Mouse (Mus musculus): ENCODE results near the gene Mpp2.

Gene Mpp2

DNA sequence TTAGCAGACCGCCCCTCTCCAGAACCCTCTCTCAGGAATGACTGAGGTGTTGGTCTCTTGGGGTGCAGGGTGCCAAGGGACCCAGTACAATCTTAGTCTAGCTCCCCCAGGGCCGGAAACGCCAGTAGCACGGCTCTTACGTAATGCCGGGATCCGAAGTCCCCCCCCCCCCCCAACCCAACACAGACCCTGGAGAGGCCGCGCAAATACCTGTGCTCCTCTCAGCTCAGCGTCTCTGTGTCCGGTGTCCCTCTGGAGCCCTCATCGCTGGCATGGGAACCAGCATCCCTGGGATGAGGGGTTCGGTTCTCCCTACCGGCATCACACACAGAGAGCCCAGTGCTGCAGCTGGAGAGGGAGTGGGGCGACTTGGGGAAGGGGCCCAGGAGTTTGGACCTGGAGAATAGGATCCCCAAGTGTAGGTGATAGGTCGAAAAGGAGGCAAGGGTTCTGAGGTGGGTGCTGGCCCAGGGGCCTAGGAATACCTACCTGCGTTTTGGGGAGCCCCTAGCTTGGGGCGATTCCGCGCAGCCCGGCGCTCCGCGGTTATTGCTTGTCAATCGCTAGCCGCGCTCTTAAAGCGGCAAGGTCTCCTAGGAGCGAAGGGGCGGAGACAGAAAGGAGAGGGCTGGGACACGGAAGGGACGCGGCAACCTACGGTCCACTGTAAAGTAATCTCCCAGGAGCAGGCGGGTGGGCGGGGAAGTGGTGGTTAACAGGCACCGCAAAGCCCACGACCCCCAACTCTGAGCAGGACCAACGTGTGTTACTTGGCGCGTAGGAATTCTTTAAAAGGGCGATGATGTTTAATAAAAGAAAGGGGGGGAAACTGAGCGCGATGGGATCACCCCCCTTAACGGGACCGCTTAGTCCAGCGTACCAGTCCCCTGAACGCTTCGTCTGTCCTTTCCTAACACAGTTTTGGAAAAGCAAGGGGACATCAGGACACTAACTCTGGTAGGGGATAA is at the start of gene Mpp2:
Gene Mpp2 (minus strand): TSS at position 585 of the 968 bp plus-strand sequence.
- no peak for DNase-seq (ENCODE audit: extremely low spot score, low read depth, low spot score)

DNA sequence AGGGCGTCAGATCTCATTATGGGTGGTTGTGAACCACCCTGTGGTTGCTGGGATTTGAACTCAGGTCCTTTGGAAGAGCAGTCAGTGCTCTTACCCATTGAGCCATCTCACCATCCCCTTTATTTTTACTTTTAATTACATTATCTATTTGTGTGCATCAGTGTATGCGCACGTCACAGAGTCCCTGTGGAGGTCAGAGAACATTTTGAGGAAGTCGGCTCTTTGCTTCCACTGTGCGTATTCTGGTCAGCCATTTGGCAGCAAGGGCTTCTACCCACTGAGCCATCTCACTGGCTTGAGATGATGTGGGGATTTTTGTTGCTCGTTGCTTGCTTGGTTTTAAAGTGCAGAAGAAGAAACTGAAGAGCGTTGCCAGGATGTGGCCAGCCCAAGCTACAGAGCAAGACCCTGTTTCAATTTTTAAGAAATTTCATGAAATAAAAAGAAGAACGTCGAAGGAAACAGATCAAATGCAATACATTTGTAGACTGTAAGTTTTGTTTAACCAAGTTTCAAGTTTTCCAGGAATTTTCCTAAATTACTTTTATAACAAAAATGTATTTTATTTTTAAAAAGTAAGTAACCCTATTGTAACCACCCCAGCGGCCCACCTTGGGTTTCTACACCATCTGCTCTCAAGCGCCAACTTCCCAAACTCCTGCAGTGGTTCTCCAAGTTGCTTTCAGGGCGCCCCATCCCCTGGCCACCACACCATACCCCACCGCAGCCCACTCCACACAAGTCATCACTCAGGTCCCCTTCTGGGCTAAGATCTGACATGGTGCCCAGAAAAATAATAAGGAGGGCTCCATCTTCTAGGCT is 49.5 kb upstream of the Mpp2 start:
- no peak for DNase-seq (ENCODE audit: extremely low spot score, low read depth, low spot score)

DNA sequence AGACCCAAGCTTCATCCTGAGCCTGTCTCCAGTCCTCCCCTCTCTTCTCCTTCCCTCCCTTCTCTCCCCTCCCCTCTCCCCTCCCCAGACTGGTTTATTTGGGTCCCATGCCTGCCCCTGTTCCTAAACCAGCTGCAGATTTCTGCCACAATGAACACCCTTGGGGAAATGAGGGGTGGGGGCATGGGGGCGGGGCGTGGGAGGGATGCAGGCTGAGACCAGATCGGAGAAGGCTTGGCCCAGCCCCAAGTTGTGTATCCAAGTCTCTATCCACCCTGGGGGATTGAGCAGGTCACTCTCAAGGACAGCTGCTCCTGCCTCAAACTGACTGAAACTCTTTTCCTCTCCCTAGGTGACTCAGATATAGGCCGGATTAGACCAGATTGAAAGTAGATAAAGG is 46.2 kb upstream of the Mpp2 start:
- DNase-seq (ENCODE audit: extremely low spot score, low read depth, low spot score), result no peak

DNA sequence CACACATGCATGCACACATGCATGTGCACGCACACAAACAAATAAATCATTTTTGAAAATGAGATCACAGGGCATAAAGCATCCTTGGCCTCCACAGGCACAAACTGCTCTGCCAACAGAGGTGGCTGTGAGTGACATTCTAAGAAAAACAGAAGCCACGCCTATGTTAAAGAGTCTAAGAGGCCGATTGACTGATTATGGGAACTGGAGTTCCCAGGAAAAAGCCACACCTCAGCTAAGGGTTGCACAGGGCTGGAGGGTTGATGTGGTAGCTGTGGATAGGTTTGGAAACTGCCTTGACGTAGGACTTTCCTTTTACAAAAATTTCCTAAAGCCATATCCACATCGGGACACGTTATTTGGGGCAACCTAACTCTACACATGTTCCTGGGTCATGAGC is 29.1 kb upstream of the Mpp2 start:
- no peak for DNase-seq (ENCODE audit: extremely low spot score, low read depth, low spot score)

DNA sequence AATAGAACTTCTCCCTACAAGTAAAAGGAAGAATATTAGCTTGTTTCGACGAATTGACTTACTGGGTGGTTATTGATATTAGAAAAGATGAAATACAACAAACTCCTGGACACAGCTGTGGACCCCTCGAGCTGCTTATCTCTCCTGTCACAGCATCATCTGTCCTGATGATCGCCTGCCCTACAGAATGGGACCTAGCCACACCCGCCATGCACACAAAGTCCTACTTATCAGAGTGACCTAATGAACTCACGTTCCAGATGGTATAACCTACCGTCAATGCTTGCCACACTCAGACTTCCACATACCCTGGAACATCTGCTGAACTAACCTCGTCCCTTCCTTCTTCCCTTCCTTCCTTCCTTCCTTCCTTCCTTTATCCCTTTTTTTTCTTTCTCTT is 27.9 kb upstream of the Mpp2 start:
- no peak for DNase-seq (ENCODE audit: extremely low spot score, low read depth, low spot score)

DNA sequence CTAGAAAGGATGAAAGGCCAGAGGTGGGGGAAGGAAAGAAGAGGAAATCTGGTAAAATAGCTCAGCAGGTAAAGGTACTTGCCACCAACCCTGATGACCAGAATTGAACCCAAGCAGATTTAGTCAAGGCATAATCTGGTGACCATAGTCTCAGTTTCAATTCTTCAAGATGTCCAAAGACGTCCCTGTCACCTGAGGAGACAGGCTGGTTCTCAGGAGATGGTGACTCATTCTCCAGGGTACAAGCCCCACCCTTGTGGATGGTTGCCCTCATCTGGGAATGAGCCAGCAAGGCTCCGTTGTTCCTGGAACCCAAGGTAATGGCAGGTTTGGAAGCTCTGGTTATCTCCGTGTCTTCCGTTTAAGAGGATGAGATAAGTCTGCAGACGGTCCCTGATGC is 23.3 kb upstream of the Mpp2 start:
- no peak for DNase-seq (ENCODE audit: extremely low spot score, low read depth, low spot score)

DNA sequence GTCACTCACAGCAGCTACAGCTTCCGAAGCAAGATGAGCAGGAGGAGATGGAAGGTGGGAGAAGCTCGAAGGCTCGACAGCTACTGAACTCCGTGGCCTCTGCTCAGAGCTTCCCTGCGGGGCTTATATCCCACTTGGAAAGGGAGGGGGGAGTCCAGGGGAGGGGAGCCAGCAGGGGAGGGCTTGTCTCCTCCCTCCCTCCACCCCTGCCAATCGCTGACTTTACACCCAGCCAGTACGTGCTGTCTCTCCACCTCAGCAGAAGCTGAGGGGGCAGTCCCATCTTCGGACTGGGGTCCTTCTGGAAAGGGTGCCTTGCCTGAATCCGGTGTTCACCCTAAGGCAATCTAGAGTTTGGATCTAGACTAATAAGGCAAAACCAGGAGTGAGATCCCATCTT is 19.4 kb upstream of the Mpp2 start, which contains the start of gene Pyy:
Gene Pyy (minus strand): TSS at position 101 of the 400 bp plus-strand sequence.
- no peak for DNase-seq (ENCODE audit: extremely low spot score, low read depth, low spot score)

DNA sequence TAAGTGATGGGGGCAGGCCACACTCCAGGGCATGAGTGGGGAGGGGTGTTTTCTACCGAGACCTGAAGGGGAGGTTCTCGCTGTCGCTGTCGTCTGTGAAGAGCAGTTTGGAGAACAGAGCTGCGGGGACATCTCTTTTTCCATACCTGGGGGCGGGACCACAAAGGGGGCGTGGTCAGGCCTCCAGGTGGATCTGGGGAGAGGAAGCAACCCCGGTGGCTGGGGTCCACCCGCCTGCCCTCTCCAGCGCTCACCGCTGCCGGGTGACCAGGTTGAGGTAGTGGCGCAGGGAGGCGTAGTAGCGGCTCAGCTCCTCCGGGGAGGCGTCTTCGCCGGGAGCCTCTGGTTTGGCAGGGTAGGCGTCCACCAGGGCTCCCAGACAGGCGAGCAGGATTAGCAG is 18.6 kb upstream of the Mpp2 start:
- no peak for DNase-seq (ENCODE audit: extremely low spot score, low read depth, low spot score)

DNA sequence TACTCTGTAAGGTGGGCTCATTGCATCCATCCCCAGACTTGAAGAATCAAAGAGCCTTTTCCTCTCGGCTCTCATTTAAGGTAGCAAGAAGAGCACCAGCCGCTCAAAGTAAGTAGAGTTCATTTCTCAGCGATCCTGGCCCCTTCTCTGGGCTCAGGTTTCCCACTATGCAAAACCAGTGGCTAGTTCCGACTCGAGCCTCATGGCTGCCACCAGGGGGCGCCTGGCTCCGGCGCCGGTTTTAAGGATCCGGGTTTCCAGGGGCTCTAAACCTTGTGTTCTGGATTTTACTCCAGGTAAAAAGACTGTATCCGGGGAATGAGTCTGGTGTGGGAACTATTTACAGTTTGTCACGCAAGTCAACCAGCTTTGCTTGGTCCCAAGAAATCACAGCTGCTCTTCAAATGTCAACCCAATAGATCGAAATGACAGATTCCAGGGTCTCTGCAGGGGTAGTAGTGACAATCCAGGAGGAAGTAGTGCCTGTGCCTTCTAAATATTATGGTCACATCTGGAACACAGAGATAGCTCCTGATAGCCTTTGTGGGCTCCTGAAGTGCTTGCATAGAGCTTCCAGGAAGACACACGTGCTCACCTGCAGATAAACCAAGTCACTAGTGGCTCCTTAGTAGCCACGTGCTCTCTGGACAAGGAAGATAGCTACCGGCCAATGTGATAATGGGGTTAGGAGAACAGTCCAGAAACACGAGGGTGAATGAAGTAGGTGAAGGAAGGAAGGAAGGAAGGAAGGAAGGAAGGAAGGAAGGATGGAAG is 14.4 kb upstream of the Mpp2 start:
- no peak for DNase-seq (ENCODE audit: extremely low spot score, low read depth, low spot score)

DNA sequence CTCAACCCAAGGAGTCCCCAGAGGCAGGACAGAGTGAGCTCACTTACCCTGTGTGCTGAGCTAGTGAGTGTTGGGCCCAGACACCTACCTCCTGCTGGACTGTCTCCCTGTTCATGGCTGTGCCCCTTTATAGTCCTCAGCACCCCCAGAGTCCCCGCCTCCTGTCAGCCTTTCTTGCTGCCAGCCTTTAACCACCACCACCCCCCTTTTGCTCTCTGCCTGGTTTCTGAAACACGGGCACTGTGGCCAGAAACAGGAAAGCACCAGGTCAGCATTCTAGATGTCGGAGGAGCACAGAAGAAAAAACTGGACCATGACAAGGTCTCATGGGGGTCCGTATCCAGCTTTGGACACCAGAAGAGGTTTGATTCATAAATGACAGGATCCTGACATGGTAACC is 12.9 kb upstream of the Mpp2 start, which contains the start of gene Ppy:
Gene Ppy (minus strand): TSS at position 101 of the 400 bp plus-strand sequence.
- no peak for DNase-seq (ENCODE audit: extremely low spot score, low read depth, low spot score)

DNA sequence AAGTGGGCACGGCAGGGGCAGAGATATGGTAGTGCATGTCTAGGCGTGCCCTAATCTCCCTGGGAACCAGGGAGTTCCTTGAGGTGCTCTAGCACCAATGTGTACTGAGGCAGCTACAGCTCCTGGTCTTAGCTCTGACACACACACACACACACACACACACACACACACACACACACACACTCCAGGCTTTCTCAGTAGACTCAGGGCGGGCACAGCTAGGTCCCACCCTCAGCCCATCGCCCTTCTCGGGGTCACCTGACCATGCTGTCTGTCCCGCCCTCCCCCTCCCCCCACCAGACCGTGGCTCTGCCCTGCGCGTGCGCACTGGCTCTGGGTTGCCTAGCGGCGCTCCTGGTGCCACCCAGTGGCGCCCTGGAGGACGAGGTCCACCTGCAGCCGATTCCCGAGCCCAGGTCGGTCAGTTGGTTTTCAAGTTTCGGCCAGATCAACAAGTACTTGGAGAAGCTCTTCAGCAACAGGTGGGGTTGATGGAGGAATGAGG is 8.6 kb upstream of the Mpp2 start:
- no peak for DNase-seq (ENCODE audit: extremely low spot score, low read depth, low spot score)

DNA sequence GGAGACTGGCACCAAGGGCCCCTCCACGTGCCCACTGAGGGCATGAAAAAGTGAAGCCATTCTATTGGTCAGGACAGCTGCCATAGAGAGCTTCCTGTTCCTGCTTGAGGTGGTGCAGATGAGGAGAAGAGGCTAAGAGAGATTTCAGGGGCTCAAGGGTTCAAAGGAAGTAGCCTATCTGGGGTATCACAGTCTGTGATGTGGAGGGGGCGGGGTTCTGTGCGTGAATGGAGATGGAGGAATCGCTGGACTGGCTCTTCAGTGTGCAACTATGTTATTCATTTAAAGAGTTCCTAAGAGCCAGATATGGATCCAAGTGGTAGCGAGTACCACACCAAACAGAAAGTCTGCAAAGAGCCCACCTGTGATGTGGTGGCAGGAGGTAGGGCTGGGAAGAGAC is 8.1 kb upstream of the Mpp2 start:
- DNase-seq (ENCODE audit: extremely low spot score, low read depth, low spot score), result no peak

DNA sequence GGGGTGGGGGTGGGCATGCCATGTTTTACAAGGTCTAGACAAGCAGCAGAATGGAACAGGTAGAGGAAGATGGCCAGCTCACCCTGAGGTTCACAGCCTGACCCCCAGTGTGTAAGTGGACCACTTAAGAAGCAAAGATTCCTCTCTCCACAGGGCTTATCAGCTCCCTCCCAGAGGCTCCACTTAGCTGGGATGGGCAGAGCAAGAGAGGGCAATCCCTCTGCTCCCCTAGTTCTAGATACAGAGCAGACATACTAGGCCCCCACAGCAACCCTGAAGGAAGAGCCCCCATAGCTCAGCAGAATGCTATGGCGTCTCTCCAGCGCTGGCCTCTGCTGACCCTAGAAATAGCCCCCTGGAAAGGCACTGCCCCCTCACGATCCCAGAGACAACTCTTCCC is 7.4 kb upstream of the Mpp2 start:
- no peak for DNase-seq (ENCODE audit: extremely low spot score, low read depth, low spot score)

DNA sequence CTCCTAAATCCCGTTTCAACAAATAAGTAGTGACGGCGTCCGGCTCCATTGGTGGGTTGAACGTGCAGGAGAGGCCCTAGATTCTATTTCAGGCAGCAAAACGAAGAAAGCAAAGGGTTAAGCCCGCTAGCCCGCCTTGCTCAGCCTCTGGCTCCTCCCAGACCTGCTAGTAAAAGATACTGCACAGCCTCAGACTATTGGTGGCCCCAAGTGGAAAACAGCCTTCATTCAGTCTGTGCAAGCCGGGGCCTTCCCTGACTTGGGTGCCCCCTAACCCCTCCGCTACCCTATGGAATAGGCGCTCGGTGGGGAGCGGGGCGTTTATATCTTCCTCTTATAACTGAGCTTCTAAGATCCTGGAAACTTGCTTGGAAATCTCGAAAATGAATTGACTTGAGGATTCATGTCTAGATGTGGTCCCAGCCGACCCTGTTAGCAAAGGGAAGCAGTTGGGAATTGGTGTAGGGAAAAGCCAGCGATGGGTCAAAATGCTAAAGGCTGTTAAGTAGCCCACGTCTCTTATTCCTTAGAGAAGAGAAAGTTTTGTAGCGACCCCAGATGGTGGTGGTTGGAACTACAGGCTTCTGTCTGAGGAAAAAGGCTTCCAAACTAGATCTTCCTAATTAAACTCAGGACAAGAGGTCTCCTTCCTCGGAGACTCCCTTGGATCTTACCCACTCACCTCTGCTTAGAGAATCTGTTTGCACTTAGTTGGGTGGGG is 933 bp upstream of the Mpp2 start:
- no peak for DNase-seq (ENCODE audit: extremely low spot score, low read depth, low spot score)

DNA sequence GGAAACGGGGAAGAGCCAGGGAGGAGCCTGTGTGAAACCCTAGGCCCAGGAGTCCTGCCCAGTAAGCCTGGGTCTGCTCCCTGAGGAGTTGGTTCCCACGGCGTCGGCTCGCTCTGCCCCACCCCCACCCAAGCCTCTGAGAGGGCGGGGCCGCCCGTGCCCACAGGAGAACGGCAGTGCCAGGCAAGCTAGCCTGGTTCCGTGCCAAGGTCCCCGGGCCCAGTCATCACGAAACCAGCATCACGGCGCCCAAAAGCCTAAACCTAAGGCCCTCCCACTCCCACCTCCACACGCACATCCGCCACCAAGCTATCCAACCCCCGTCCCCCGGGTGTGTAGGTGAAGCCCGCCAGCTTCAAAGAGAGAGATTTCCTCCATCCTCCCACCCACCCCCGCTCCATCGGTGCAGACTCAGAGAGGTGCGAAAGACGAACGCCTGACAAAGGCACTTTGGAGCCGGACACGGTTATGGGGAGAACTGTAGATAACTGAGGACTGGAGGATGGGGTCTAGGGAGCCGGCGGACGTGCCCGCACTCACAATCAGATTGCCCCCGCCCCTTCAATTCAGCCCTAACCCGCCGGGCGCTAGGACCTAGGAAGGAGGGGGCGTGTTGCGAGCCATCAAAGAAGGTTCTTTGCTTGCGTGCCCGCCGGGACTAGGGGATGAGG is 1.1 kb downstream of the Mpp2 start:
- DNase-seq (ENCODE audit: extremely low spot score, low read depth, low spot score), result no peak

DNA sequence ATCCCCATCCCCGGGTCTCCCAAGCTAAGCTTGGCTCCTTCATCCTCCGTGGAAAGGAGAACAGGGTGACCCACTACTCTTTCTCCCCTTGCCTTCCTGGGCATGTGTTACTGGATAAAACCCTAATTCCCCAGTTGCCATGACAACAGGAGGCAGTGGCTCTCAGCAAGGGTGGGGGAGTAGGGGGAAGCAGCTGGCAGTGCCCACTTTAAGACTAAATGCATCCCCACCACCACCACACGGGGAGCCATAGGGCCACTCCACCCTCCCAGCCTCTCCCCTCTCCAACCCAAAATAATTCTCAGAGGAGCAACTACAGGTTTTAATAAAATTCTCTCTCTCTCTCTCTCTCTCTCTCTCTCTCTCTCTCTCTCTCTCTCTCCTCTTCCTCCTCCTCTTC is 2.0 kb downstream of the Mpp2 start:
- no peak for DNase-seq (ENCODE audit: extremely low spot score, low read depth, low spot score)

DNA sequence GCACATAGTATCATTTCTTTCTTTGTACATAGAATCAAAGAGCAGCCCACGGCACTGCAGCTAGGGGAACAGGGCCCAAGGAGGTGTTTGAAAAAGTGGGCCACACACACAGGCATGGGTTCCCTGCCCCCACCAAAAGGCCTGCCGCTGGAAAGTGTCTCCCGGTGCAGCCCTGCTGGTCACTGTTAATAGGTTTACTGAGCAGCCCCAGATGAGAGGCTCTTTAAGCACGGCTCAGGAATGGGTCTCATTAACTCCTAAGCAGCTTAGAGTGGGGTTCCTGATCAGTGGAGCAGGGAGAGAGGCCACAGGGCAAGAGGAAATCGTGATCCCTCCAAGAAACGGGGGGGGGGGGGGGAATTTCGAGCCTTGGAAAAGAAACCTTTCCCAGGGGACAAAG is 4.2 kb downstream of the Mpp2 start:
- no peak for DNase-seq (ENCODE audit: extremely low spot score, low read depth, low spot score)

DNA sequence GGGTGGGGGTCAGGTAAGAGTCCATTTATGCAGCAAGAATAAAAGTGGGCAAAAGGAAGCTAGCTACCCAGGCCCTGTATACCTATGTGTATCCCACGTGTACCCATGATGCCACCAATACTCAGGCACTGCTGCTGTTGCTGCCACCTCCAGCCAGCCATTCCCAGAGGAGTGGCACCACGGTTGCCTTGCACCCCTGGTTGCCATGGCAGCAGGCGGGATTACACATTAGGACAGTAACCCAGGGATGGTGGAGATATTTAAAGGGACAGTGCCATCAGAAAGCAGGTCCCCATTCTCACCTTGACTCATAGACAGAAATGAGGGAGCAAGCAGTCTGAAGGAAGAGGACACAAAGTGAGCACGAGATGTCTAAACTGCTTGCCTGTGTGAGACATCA is 5.1 kb downstream of the Mpp2 start:
- DNase-seq (ENCODE audit: extremely low spot score, low read depth, low spot score), result no peak

DNA sequence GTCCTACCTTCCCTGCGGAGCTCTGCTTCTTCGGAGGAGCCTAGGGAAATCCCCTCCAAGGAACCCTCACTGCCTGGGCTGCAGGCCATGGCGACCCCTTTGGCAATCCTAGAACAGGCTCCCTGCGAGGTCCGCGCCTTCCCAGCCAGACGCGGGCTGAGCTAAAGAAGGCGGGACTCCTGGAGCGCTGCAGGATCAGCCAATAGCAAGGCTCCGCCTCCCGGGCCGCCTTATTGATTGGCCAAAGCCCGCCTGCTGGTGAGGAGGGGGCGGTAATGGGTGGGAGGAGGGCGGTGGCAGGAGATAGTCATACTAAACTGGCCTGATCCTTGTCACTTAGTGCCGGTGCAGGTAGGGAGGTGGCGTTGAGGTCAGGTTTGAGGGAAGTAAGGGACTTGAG is 6.0 kb downstream of the Mpp2 start:
- no peak for DNase-seq (ENCODE audit: extremely low spot score, low read depth, low spot score)

DNA sequence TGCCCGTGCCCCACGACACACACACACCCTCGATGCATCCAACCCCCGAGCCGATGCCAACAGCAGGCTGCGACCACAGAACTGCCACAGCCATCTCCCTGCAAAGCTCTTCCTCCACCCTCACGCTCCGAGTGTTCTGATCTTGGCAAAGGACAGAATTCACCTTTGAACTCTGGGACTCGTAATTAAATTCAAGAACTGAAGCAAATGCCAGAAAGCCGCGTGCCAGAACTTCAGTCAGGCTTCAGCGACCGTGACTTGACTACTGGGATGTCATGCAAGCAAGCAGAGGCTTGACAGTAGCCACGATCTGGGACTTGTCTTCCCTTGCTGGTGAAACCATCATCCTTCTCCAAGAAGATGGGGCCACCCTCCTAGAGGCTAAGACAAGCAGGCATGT is 14.6 kb downstream of the Mpp2 start:
- no peak for DNase-seq (ENCODE audit: extremely low spot score, low read depth, low spot score)
